Mouse (Mus musculus): Measurements from ENCODE around the gene Cc2d1a. TPM values are rescaled to one million over a fixed set of nuclear protein-coding genes. Genes with fewer than 3 reads are reported as not detected.
A peak's percentile ranks its signal among the peaks of the same experiment; 100 is the strongest.

Cc2d1a gene
- 10 to 100 TPM; 74.9 to 80.8 TPM for total RNA-seq (2021)

GRCm38 (mm10) chr8:84147769-84148530 lies at the start of gene Cc2d1a, which contains the start of gene 4930432K21Rik:
Gene Cc2d1a, minus strand, starts transcription at chr8:84147936.
Gene 4930432K21Rik, plus strand, starts transcription at chr8:84148025.
- peak; percentile 94 for DNase-seq
- intact Hi-C loops (cut with DNase I): no loop called here

GRCm38 (mm10) chr8:84197141-84197921 lies 49.6 kb upstream of the Cc2d1a start:
- peak; percentile 80 for DNase-seq
- intact Hi-C loops (cut with DNase I): no loop called here

DNA sequence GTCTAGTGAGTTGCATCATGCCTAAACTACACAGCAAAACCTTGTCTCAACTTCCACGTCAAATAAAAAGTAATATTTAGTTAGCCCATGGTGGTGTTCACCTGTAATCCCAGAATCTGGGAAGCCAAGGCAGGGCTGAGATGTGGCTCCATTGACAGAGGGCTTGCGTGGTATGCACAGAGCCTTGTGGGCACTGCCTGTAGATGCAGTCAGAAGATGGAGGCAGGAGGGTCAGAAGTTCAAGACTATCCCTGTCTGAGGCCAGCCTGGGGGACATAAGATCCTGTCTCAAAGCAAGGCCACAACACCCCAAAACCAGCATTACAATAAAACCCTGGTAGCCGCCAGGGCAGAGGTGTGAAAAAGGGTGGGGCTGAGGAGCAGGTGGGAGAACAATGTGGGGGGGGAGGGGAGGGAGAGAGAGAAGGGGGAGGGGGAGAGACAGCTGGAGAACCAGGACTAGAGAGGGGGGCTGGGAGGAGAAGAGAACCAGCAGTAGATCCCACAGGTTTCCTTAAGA lies 46.5 kb upstream of the Cc2d1a start:
- no peak for DNase-seq
- intact Hi-C loops (cut with DNase I): no loop called here

- no peak for DNase-seq
- intact Hi-C loops (cut with DNase I): no loop called here
Observed at GRCm38 (mm10) chr8:84193566-84193965, 45.8 kb upstream of the Cc2d1a start.

DNA sequence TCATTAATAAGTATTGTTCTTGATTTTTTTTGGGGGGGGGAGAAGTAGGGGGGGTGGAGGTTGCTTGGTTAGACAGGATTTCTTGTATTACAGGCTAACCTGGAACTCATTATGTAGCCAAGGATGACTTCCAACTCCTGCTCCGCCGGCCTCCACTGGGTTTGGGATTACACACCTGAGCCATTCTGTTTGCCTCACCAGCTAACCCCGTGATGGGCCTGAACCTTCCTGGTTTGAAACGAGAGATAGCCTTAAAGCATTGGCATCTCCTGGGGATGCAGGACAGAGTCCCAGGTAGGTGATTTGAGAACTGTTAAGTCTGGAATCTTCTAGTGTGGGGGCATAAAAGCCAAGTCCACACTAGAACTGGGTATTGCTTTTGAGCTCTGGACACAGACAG lies 45.4 kb upstream of the Cc2d1a start:
- no peak for DNase-seq
- intact Hi-C loops (cut with DNase I): no loop called here

GRCm38 (mm10) chr8:84192555-84192954 lies 44.8 kb upstream of the Cc2d1a start:
- intact Hi-C loops (cut with DNase I): no loop called here
- peak; percentile 72 for DNase-seq

GRCm38 (mm10) chr8:84192023-84192422 lies 44.3 kb upstream of the Cc2d1a start:
- intact Hi-C loops (cut with DNase I): no loop called here
- peak; percentile 29 for DNase-seq

- DNase-seq: no peak
- intact Hi-C loops (cut with DNase I): no loop called here
Observed at GRCm38 (mm10) chr8:84190191-84190867, 42.6 kb upstream of the Cc2d1a start.

GRCm38 (mm10) chr8:84189603-84190002 lies 41.9 kb upstream of the Cc2d1a start:
- intact Hi-C loops (cut with DNase I): loop anchor here (10.0 kb wide), 1 partner anchor 175 kb away; the partner anchor contains the start of gene 2210011C24Rik
- no peak for DNase-seq

DNA sequence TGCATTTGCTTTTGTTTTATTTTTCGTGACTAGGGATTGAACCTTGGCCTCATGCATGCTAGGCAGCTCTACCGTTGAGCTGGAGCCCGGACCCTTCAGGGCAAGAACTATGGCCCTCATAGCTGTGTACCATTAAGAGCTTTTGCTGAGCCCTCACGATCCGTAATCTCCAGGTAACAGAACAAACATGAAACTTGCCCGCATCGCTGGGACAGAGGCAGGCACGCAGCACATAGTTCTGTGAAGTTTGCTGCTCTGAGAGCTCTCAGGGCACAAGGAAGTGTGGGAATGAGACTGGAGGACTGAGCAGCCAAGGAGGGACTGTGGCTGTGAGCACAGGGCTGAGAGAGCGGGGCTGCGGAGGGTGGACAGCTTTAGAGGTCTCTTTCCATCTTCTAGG lies 40.9 kb upstream of the Cc2d1a start:
- intact Hi-C loops (cut with DNase I): loop anchor here (10.0 kb wide), 1 partner anchor 174 kb away; the partner anchor contains the start of gene 2210011C24Rik
- DNase-seq: no peak

- intact Hi-C loops (cut with DNase I): loop anchor here (2.0 to 10.0 kb wide), 2 partner anchors 24 to 172 kb away; partner anchors contain the start of gene 2210011C24Rik
- peak; percentile 55 for DNase-seq
Observed at GRCm38 (mm10) chr8:84187065-84187755, 39.5 kb upstream of the Cc2d1a start.

DNA sequence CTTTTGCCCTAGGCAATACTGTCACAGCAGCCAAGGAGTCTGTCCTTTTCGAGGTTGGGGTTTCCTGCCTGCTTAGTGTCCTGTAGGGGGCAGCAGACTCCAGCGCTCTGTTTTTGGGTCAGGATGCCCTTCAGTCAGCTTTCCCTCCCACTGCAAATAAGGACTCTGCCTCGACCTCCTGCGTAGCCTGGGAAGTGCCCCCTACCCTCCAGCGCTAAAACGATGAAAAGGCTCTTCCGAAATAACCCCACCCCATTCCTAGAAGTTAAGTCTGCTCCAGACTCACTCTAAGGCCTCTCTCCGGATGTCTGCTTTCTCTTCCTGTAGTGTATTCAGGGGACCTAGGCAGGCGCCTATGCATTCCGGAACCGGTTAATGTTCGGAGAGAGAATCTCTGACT lies 38.8 kb upstream of the Cc2d1a start:
- intact Hi-C loops (cut with DNase I): loop anchor here (2.0 to 10.0 kb wide), 2 partner anchors 24 to 172 kb away; partner anchors contain the start of gene 2210011C24Rik
- peak; percentile 69 for DNase-seq

- DNase-seq: no peak
- intact Hi-C loops (cut with DNase I): loop anchor here (10.0 kb wide), 1 partner anchor 170 kb away; the partner anchor contains the start of gene 2210011C24Rik
Observed at GRCm38 (mm10) chr8:84185117-84185516, 37.4 kb upstream of the Cc2d1a start, which contains the start of gene Nanos3. Gene Nanos3, minus strand, starts transcription at chr8:84185217.

- intact Hi-C loops (cut with DNase I): loop anchor here (10.0 kb wide), 1 partner anchor 170 kb away; the partner anchor contains the start of gene 2210011C24Rik
- DNase-seq: no peak
Observed at GRCm38 (mm10) chr8:84184085-84185043, 36.6 kb upstream of the Cc2d1a start.

DNA sequence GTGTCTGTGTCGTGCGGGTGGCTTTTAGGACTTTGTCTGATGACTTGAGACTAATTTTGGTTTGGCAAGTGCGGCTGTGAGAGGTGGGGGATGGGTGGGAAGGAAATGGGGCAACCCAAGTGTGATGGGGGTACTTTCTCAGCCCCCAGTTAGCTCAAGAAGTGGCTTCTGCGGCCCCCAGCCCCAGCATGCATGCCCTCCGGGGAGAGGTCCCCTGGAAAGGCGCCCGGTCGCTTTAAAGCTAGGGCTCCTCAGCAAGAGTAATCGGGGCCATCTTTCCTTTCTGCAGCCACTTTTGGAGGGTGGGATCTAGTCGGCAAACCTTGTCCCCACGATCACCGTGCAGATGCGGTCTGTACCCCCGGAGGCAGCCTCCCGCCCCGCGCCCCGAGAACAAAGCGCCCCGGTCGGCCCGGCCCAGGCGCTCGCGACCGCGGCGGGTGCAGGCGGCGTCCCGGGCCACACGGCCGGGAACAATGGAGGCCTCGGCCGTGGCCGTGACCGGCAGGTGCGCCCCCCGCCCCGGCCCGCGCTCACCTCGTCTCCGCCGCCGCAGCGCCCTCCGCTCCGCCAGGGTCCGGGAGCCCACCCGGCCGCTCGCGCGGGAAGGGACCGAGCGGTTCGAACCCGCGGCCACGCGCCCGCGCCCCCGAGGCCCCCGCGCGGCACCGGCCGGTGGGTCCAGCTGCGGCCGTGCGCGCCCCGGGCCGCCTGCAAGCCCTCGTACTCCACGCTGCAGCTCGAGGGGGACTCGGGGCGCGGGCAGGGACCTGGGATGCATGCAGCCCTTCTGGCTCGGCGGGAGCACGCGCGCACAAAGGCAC lies 35.7 kb upstream of the Cc2d1a start:
- intact Hi-C loops (cut with DNase I): loop anchor here (10.0 kb wide), 1 partner anchor 169 kb away; the partner anchor contains the start of gene 2210011C24Rik
- DNase-seq: peak; percentile 66

GRCm38 (mm10) chr8:84182833-84183232 lies 35.1 kb upstream of the Cc2d1a start:
- intact Hi-C loops (cut with DNase I): loop anchor here (10.0 kb wide), 1 partner anchor 168 kb away; the partner anchor contains the start of gene 2210011C24Rik
- no peak for DNase-seq

DNA sequence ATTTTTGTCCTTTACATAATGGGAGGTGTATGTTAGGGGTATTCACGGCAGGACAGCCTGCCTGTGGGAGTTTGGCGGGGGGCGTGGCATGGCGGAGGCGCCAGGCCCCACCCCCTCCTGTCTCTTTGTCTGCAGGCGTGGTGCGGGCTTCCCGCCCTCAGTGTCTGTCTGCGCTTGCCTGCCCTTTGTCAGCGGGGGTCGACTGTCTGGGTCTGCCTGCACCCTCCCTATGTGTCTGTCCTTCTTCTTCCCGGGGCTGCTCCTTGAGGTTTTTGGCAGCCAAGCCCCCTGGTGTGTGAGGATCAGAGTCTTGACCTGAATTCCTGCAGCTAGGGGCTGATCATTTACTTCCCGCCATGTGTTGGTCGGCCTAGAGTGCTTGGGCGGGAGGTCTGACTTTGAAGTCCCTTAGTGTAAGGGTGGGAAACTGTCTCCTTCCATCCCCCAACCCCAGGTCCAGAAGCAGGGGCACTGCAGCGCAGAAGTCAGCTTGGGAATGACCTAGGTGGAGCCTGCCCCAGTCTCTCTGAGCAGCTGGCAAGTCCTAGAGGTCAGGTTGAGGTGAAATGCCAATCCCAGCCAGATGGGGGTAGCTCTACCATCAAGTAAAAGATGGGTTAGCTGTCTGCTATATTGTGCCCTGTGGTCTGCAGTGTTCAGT lies 32.9 kb upstream of the Cc2d1a start:
- DNase-seq: peak; percentile 74
- intact Hi-C loops (cut with DNase I): loop anchor here (10.0 kb wide), 1 partner anchor 166 kb away; the partner anchor contains the start of gene 2210011C24Rik
